Mouse (Mus musculus): ENCODE results near the gene Tmem206. TPM values are rescaled to one million over a fixed set of nuclear protein-coding genes. Genes with fewer than 3 reads are reported as not detected.

Tmem206 gene
- 5.8 to 12.5 TPM (median 10.7 TPM) in 3 replicates for total RNA-seq (2017)

GRCm38 (mm10) chr1:191325726-191326232 lies at the start of gene Tmem206:
TSS of gene Tmem206 (plus strand) at chr1:191325912.
- peak; percentile 89 for ATAC-seq (replicated peaks; ENCODE audit: insufficient number of reproducible peaks, low FRiP score, low TSS enrichment, poor library complexity, severe bottlenecking)

DNA sequence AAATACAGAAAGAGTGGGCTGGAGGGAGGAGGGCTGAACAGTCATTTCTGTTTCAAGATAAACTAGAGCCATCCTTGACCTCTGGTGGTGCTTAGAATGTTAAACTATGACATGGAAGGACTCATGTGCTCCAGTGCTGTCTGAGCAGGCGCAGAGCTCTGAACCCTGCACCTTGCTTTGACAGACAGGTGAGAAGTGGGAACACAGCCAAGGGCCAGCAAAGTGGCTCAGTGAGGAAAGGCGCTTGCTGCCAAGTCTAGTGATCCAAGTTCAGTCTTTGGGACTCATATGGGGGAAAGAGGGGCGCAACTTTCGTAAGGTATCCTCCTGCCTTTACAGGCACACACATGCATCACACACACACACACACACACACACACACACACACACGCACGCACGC lies 49.5 kb upstream of the Tmem206 start:
- no peak for ATAC-seq (replicated peaks; ENCODE audit: insufficient number of reproducible peaks, low FRiP score, low TSS enrichment, poor library complexity, severe bottlenecking)

DNA sequence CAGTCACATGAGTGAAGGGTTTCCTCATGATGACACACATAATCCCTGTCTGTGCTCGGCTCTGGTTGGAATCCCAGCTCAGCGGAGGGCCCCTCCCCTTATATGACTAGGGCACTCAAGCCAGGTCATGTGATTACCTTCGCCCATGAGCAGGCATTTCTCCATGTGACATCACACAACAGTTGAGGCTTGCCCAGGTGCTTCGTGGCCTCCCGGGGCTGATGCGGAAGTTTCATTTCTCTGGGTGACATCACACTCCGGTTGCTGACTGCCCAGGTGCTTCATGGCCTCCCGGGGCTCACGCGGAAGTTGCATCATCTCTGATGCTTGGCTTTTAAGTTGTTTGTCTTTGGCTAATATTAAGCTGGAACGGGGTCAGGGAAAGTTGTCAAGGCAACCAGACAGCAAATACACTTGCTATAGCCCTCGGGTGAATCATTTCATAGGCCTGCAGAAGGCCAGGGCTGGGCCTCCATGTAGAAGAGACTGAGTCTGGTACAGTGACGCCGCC lies 48.1 kb upstream of the Tmem206 start:
- 0 out of 2 replicates have a peak, but pooled peaks have one; percentile 6 for ATAC-seq (replicated peaks; ENCODE audit: insufficient number of reproducible peaks, low FRiP score, low TSS enrichment, poor library complexity, severe bottlenecking)

GRCm38 (mm10) chr1:191278324-191278723 lies 47.4 kb upstream of the Tmem206 start:
- ATAC-seq (replicated peaks; ENCODE audit: insufficient number of reproducible peaks, low FRiP score, low TSS enrichment, poor library complexity, severe bottlenecking): no peak

DNA sequence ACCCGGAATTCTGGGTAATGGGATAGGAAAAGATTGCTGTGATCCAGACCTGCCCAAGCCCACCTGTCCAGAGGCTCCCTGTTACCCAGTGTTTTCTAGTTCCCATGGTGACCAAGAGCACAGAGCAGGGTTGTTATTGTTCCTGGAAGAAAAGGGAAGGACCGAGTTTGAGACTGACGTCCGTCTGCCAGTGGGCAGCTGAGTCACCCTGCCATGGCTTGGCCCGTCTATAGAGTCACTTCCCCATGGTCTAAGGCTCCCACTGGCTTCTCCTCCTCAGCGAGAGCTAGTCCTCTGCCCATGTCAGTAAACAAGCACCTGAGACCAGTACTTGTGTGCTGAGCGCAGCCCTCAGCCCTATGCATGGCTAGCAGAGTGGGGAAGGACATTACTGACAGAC lies 44.5 kb upstream of the Tmem206 start:
- ATAC-seq (replicated peaks; ENCODE audit: insufficient number of reproducible peaks, low FRiP score, low TSS enrichment, poor library complexity, severe bottlenecking): peak; percentile 76

- ATAC-seq (replicated peaks; ENCODE audit: insufficient number of reproducible peaks, low FRiP score, low TSS enrichment, poor library complexity, severe bottlenecking): no peak
These were observed 43.4 kb upstream of the Tmem206 start for GRCm38 (mm10) chr1:191282319-191282718.

- no peak for ATAC-seq (replicated peaks; ENCODE audit: insufficient number of reproducible peaks, low FRiP score, low TSS enrichment, poor library complexity, severe bottlenecking)
These were observed 42.3 kb upstream of the Tmem206 start for GRCm38 (mm10) chr1:191283110-191284040.

- ATAC-seq (replicated peaks; ENCODE audit: insufficient number of reproducible peaks, low FRiP score, low TSS enrichment, poor library complexity, severe bottlenecking): no peak
These were observed 41.2 kb upstream of the Tmem206 start for GRCm38 (mm10) chr1:191284502-191284901.

GRCm38 (mm10) chr1:191288762-191289161 lies 37.0 kb upstream of the Tmem206 start:
- peak; percentile 61 for ATAC-seq (replicated peaks; ENCODE audit: insufficient number of reproducible peaks, low FRiP score, low TSS enrichment, poor library complexity, severe bottlenecking)

- no peak for ATAC-seq (replicated peaks; ENCODE audit: insufficient number of reproducible peaks, low FRiP score, low TSS enrichment, poor library complexity, severe bottlenecking)
These were observed 33.4 kb upstream of the Tmem206 start for GRCm38 (mm10) chr1:191292348-191292747.

DNA sequence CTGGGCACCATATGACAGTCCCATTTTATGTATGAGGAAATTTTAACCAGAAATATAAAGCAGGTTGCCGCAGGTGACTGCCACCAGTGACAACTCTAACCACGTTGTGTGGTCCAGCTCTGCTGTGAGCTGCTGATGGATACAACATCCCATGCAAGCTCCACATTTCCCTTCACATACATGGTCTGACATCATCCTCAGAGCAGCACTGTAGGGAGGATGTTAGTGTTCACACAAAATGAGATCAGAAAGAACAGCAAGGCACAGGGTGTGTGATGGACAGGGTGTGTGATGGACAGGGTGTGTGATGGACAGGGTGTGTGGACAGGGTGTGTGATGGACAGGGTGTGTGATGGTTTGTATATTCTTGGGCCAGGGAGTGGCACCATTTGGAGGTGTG lies 32.7 kb upstream of the Tmem206 start:
- ATAC-seq (replicated peaks; ENCODE audit: insufficient number of reproducible peaks, low FRiP score, low TSS enrichment, poor library complexity, severe bottlenecking): no peak

DNA sequence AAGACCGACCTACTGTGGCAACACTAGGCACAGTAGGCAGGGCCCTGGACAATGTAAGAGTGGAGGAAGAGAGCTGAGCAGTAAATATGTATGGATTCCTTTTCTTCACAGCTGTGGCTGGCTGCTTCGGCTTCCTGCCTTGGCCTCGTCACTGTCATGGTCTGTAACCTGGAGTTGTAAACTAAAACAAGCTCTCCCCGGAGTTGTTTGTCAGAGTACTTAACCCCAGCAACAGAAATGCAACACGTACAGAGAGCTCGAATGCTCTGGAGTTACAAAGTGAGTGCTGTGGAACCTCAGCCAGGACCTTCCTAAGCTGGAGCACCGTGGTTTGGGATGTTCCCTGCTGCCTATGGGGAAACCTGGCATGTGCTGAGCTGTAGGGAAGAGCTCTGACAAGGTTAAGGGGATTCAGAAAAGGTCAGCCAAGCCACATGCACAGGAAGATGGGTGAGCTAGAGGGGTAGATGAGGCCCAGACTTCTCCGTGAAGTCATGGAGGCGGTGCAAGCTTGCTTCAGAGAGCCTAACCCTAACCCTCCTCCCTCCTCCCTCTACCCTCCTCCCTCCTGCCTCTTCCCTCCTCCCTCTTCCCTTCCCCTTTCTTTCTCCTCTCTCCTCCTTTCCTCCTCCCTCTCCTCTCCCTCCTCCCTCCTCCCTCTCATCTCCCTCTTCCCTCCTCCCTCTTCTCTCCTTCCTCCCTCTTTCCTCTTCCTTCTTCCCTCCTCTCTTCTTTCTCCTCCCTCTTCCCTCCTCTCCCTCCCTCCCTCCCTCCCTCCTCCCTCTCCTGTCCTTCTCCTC lies 31.5 kb upstream of the Tmem206 start:
- ATAC-seq (replicated peaks; ENCODE audit: insufficient number of reproducible peaks, low FRiP score, low TSS enrichment, poor library complexity, severe bottlenecking): no peak

DNA sequence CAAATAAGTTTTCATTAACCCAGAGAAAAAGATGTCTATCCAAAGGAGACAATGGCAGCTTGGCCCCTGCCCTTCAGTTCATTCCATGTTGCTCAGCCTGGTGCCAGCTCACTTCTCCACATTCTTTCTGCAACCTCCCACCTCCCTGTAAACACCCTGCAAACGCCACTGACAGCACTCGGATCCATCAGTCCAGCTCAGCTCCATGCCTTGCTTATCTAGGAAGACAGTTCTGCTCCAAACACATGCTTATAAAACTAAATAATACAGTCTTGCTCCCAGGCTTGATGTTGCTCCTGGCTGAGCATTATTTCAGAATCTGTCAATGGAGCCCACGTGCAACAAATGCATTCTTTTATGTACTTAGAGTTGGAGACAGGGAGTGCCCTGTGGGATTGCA lies 29.9 kb upstream of the Tmem206 start:
- ATAC-seq (replicated peaks; ENCODE audit: insufficient number of reproducible peaks, low FRiP score, low TSS enrichment, poor library complexity, severe bottlenecking): no peak

- no peak for ATAC-seq (replicated peaks; ENCODE audit: insufficient number of reproducible peaks, low FRiP score, low TSS enrichment, poor library complexity, severe bottlenecking)
These were observed 29.3 kb upstream of the Tmem206 start for GRCm38 (mm10) chr1:191296445-191296844.

DNA sequence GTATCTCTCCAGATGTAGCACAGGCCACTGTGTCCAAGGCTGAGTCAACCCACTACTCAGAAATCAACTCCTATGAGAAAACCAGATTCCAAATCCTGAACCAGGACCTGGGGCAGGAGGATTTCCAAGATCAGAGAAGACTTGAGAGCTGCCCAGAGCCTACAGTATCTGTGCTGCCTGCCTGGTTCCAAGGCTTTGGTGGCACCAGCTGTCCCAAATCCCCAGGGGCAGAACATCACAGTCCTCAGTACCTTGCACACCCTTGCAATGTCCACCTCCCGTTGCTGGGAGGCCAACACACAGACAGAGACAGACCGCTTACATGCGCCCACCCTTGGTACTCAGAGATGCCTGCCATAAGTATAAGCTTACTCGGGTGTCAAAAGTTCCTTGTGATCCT lies 27.4 kb upstream of the Tmem206 start:
- ATAC-seq (replicated peaks; ENCODE audit: insufficient number of reproducible peaks, low FRiP score, low TSS enrichment, poor library complexity, severe bottlenecking): no peak

DNA sequence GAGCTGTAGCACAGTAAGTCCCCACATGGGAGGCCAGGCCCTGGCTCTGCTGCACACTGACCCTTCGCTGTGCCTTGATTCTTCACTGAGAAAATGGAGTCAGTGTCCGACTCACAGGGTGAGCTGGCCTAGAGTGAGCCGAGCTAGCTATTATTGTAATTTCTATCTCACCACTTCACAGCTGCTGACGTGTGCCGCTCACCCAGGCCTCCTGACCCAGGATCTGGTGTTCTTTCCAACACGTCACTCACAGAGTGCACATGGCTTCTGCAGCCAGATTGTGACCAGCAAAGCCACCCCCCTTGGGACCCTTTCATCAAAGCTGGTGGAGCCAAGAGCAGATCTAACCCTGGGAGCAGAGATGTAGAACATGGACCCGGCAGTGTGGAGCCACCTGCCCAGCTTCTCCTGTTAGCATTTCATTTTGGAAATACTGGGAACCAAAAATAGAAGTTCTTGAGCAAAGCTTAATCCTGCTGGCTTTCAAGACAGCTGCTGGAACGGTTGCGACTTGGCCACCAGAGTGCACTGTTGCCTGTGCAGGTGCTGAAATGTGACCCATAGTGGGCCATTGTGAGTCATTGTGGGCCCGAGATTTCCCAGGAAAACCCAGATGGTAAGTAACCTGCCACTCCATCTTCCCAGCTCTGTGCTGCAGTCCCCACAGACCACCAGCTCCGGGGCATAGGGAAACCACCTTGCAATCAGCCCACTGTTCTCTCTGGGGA lies 26.3 kb upstream of the Tmem206 start:
- no peak for ATAC-seq (replicated peaks; ENCODE audit: insufficient number of reproducible peaks, low FRiP score, low TSS enrichment, poor library complexity, severe bottlenecking)

DNA sequence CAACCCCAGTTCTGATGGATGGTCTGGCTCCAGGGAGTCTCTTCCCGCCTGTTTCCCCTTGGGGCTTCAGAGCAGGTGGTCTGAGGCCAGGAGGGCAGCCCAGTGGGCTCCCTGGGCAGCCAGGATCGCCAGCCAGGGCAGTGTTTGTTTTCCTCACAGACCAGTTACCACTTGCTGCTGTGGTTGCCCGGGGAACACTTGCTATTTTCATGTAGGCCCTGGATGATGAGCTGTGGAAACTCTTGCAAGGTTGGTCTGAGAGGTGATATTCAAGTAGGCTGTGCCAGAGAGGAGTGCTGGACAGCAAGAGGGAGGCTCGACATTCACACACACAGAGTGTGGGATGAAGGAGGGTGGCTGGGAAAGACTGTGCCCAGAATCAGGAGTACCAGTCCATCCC lies 23.8 kb upstream of the Tmem206 start:
- no peak for ATAC-seq (replicated peaks; ENCODE audit: insufficient number of reproducible peaks, low FRiP score, low TSS enrichment, poor library complexity, severe bottlenecking)

DNA sequence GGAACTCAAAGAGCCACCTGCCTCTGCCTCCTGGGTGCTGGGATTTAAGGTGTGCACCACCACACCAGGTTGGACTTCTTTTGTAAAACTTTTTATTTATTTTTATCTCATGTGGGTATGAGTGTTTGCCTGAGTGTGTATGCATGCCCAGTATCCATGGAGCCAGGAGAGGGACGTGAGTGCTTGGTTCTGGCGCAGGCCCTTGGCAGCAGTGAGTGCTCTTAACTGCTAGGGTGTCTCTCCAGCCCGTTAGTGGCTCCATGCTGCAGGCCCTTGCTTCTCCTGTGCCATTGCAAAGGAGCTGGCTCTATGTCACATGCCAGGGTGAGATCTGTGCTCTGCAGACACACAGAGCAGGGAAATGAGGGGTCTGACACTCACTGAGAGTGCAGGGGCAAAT lies 22.0 kb upstream of the Tmem206 start:
- ATAC-seq (replicated peaks; ENCODE audit: insufficient number of reproducible peaks, low FRiP score, low TSS enrichment, poor library complexity, severe bottlenecking): no peak

GRCm38 (mm10) chr1:191304216-191304615 lies 21.5 kb upstream of the Tmem206 start:
- ATAC-seq (replicated peaks; ENCODE audit: insufficient number of reproducible peaks, low FRiP score, low TSS enrichment, poor library complexity, severe bottlenecking): no peak

Measured in monocyte, adult 5-6 weeks (primary cell).